Mouse (Mus musculus): Measurements from ENCODE around the gene Agap1. TPM values are rescaled to one million over a fixed set of nuclear protein-coding genes. Genes with fewer than 3 reads are reported as not detected.

The Agap1 gene
- polyA plus RNA-seq, 1 experiment from 2014 or later, result 11.3 TPM

DNA sequence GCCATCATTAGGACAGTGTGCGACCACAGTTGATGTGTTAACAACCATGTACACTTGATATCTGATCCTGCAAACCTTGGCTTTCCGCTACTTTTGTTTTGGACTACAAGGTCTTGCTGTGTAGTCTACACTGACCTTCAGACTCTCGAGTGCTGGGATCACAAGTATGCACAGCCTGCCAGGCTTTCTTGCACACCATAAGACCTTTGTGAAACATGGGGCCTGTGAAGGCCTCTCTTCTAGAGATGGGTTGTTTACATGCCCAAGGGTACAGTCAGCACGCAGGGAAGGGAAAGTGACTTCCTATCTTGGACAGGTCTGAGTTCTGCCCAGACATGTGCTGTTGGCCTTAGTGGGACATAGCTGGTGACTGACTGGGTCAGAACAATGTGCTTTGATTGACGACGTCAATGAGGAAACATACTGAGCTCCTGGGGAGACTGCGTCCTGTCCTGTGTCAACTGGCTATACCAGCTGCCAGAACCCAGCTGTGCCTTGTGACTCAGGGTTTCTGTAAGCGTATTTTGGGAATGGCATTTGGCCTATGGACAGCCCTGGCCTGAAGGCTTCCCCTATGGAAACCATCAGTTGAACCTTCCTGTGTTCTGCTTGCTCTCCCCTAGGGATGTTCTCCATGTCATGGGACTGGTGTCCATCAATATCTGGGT, 59.1 kb downstream of the Agap1 start:
- no peak overlapping the region for H3K4me2 ChIP-seq
- no peak overlapping the region for H3K4me3 ChIP-seq (replicated peaks)
- WGBS, result 78% methylated on average over 8 of the region's 8 CpGs
- H3K27me3 ChIP-seq, result no peaks in the 10 kb centered on the region
- H3K27ac ChIP-seq, result no peak overlapping the region
- H3K9ac ChIP-seq, result no peak overlapping the region
- ATAC-seq (replicated peaks; ENCODE audit: low FRiP score), result no peak
- no peaks in the 10 kb centered on the region for H3K36me3 ChIP-seq
- peaks cover 45% of the 10 kb centered on the region for H3K4me1 ChIP-seq
- H3K9me3 ChIP-seq (replicated peaks), result no peaks in the 10 kb centered on the region

DNA sequence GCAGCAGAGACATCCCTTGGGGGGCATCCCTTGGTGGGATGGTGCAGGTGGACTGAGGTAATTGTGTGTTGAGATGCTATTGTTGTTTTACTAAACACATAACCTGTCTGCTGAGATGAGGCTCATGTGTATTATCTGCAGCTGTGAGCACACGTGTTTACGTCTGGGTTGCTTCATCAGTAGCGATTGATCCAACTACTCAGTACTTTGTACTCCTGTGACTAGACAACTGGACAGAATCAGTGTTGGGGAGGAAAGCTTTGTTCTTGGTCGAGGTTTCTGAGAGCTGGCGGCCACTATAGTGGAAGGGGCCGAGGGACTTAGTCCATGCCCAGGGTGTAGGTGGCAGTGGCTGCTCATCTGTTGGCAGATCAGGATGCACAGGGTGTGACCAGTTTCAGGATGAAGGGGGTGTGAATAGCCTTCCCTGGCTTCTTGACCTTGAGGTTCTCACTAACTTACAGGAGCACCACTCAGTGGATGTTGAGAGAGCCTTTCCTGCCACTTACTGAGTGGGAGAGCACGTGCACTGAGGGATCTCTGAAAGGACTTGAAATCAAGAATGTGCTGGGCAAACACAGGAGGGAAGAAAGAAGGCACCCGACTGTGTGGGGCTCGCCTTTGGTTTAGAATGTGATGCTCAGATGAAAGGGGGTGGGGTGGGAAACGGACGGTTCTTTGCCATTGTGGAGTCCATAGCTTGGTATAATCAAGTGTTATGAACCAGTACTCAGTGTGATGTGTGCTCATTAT, 61.4 kb downstream of the Agap1 start:
- Histone ChIP-seq H3K9me3 (replicated peaks) (no peaks in the 10 kb centered on the region), H3K36me3 (no peaks in the 10 kb centered on the region), H3K27me3 (no peaks in the 10 kb centered on the region), H3K27ac (no peak overlapping the region), H3K9ac (no peak overlapping the region), H3K4me2 (no peak overlapping the region), H3K4me1 (peaks cover 46% of the 10 kb centered on the region), H3K4me3 (replicated peaks) (no peak overlapping the region)
- WGBS, result 80% methylated on average over 11 of the region's 11 CpGs
- ATAC-seq (replicated peaks; ENCODE audit: low FRiP score), result no peak

DNA sequence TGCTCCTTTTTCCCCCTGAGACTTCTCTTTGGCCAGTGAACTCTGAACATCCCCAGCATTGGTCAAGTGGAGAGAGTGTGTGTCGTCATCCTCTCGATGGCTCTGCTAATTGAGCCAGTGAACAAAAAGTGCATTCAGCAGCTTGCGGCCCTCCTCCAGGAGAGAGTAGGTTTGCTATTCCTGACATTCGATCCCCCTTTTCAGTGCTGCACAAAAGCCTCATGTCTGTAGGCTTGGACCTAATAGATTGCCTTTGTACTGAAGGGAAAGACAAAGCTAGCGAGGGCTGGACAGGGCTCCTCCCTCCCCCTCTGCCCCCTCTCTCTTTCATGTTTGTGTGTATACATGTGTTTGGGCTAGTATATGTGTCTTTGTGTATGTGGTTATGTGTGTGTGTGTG, 63.2 kb downstream of the Agap1 start:
- H3K36me3 ChIP-seq, result no peaks in the 10 kb centered on the region
- H3K4me3 ChIP-seq (replicated peaks), result no peak overlapping the region
- no peaks in the 10 kb centered on the region for H3K9me3 ChIP-seq (replicated peaks)
- H3K27me3 ChIP-seq, result no peaks in the 10 kb centered on the region
- no peak overlapping the region for H3K4me2 ChIP-seq
- peaks cover 52% of the 10 kb centered on the region for H3K4me1 ChIP-seq
- no peak overlapping the region for H3K27ac ChIP-seq
- peak; percentile 26; the same call in 1 of the 2 replicates for ATAC-seq (replicated peaks; ENCODE audit: low FRiP score)
- WGBS, result 17% methylated on average over 5 of the region's 5 CpGs
- H3K9ac ChIP-seq, result no peak overlapping the region

DNA sequence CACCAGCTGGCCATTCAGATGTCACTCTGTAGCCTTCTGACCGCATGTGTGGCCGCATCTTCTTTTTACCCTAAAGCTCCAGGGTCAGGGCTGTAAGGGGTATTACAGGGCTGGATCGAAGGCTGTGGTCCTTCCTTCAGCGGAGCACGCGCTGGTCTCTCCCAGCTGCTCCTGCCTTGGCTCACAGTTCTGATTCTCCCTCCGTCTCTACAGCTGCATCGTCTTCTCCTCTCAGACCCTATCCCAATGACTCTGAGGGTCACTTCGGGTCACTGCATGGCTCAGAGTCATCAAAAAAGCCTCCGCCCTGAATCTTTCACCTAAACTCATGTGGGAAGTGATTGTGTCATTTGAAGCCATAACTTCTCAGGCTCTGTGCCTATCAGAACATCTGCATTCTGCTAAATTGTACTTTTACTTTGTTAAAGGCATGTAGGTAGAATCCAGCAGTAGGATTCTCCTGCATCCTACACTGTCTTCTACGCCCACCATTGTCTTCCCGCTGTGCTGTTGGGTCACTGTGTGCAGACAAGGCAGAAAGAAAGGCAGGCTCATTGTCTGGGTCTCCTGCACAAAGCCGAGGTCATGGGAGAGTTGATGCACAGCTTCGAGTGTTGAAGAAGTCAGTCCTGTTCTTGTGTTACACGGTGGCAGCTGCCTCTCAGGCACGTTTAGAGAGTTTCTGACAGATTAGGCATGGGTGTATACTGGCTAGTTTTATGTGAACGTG, 65.5 kb downstream of the Agap1 start:
- ATAC-seq (replicated peaks; ENCODE audit: low FRiP score), result no peak
- H3K4me2 ChIP-seq, result no peak overlapping the region
- no peaks in the 10 kb centered on the region for H3K9me3 ChIP-seq (replicated peaks)
- no peak overlapping the region for H3K4me3 ChIP-seq (replicated peaks)
- H3K27me3 ChIP-seq, result no peaks in the 10 kb centered on the region
- no peak overlapping the region for H3K9ac ChIP-seq
- no peaks in the 10 kb centered on the region for H3K36me3 ChIP-seq
- WGBS, result 62% methylated on average over 17 of the region's 17 CpGs
- H3K4me1 ChIP-seq, result peaks cover 66% of the 10 kb centered on the region
- H3K27ac ChIP-seq, result no peak overlapping the region

DNA sequence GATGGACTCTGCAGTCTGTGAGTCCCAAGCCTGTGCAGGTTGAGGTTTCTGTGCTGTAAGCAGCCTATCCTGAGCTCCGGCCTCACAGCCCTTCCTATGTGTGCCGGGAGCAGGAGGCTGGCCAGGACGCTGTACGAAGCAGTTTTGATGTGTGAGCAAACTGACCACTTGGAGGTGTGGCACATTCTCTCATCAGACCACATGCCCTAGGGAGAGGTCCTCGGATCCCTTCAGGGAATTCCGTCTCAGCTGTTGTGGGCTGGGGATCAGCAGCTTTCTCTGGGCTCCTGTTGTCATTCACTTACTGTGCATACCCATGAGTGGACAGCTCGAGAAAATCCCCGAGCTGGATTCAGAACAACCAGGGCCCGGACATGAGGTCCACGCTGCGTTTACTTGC, 66.8 kb downstream of the Agap1 start:
- no peak for ATAC-seq (replicated peaks; ENCODE audit: low FRiP score)
- 80% methylated on average over 11 of the region's 11 CpGs for WGBS
- Histone ChIP-seq H3K36me3 (no peaks in the 10 kb centered on the region), H3K9ac (no peak overlapping the region), H3K4me2 (no peak overlapping the region), H3K4me1 (peaks cover 74% of the 10 kb centered on the region), H3K27ac (no peak overlapping the region), H3K9me3 (replicated peaks) (no peaks in the 10 kb centered on the region), H3K27me3 (no peaks in the 10 kb centered on the region), H3K4me3 (replicated peaks) (no peak overlapping the region)

DNA sequence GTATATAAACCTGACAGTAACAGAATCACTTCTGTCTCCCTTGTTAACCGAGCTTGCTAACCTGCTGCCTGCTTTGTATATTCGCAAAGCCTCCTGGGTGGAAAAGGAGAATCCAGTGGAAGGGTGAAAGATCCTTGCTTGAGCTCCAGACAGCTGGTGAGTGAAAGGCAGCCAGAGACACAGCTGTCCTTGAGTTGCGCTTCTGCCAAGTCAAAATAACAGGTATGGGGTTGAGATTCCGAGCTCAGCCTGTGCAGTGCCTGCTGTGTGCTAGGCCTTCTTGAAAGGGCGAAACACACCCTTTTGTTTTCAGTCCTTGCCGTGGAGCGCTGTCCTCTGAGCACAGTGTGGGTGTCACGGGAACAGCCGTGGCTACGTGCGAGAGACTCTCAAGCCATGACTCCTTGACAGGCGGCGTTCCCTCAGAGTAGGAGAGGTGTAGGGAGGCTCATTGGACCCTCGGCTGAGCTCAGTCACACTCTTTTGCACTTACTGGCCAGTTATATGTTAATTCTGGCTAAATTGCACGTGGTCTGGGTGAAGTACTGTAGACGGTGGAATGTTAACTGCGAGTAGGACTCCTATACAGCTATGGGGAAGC, 67.4 kb downstream of the Agap1 start:
- no peak for ATAC-seq (replicated peaks; ENCODE audit: low FRiP score)
- peaks cover 68% of the 10 kb centered on the region for H3K4me1 ChIP-seq
- WGBS, result 69% methylated on average over 17 of the region's 17 CpGs
- H3K4me2 ChIP-seq, result no peak overlapping the region
- H3K27ac ChIP-seq, result no peak overlapping the region
- H3K36me3 ChIP-seq, result no peaks in the 10 kb centered on the region
- H3K4me3 ChIP-seq (replicated peaks), result no peak overlapping the region
- H3K9ac ChIP-seq, result no peak overlapping the region
- no peaks in the 10 kb centered on the region for H3K9me3 ChIP-seq (replicated peaks)
- H3K27me3 ChIP-seq, result no peaks in the 10 kb centered on the region

DNA sequence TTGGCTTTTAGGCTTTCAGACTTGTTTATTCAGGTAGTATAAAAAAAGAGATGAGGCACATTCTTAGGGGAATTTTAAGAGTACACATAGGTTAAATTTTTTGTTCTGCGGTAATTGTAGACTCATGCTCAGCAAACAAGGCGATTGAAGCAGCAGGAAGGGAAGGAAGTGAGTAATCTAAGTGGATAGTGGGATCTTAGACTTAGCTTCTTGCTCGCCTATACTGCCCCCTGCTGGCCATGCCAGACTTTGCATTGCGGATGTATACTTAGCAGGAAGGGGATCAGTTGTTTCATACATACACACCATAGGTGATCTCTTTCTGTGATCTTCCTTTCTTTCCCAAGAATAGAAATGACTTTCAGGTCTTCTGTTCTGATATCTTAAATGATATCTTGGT, 69.8 kb downstream of the Agap1 start:
- Histone ChIP-seq H3K9me3 (replicated peaks) (no peaks in the 10 kb centered on the region), H3K4me2 (no peak overlapping the region), H3K9ac (no peak overlapping the region), H3K27ac (no peak overlapping the region), H3K4me3 (replicated peaks) (no peak overlapping the region), H3K27me3 (no peaks in the 10 kb centered on the region), H3K4me1 (peaks cover 55% of the 10 kb centered on the region), H3K36me3 (no peaks in the 10 kb centered on the region)
- ATAC-seq (replicated peaks; ENCODE audit: low FRiP score), result no peak
- WGBS, result under 1% methylated on average over 4 of the region's 4 CpGs

DNA sequence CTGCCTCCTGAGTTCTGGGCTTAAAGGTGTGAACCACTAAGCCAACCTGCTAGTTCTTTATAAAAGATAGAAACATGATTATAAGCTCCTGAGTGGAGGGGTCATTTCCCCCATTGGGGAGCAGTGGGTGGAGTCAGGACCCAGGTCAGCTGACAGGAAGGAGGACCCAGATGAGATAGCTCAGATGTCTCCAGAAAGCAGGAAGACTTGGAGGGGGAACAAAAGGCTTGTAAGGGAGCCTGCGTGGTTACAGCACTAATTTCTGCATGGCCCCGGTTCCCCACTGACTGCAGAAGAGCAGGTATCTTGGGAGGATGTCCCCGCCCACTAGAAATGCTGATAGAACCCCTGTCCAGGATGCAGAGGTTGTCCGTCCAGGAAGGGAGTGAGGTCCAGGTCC, 70.4 kb downstream of the Agap1 start:
- no peak overlapping the region for H3K27ac ChIP-seq
- H3K4me2 ChIP-seq, result no peak overlapping the region
- H3K4me1 ChIP-seq, result peaks cover 51% of the 10 kb centered on the region
- 60% methylated on average over 4 of the region's 4 CpGs for WGBS
- no peaks in the 10 kb centered on the region for H3K36me3 ChIP-seq
- ATAC-seq (replicated peaks; ENCODE audit: low FRiP score), result no peak
- no peak overlapping the region for H3K9ac ChIP-seq
- H3K4me3 ChIP-seq (replicated peaks), result no peak overlapping the region
- H3K27me3 ChIP-seq, result no peaks in the 10 kb centered on the region
- H3K9me3 ChIP-seq (replicated peaks), result no peaks in the 10 kb centered on the region

DNA sequence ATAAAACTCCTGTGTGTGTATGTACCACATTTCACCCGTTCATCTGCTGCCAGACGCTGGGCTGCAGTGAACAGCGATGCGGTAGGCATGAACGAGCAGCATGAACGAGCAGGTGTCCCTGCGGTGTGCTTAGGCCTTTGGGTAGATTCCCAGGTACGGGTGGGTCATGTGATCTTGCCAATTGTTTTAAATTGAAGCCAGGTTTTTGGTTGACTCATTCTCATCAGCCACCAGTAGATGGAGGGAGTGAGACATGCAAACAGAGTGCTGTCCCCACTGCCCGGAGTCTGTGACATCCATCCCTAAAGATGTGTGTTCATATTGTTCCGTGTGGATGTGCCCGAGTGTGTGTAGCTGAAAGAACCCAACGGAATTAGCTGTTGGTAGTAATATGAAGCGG, 71.2 kb downstream of the Agap1 start:
- peaks cover 43% of the 10 kb centered on the region for H3K4me1 ChIP-seq
- no peaks in the 10 kb centered on the region for H3K9me3 ChIP-seq (replicated peaks)
- H3K4me3 ChIP-seq (replicated peaks), result no peak overlapping the region
- H3K36me3 ChIP-seq, result no peaks in the 10 kb centered on the region
- ATAC-seq (replicated peaks; ENCODE audit: low FRiP score), result 0 out of 2 replicates have a peak, but pooled peaks have one; percentile 43
- H3K4me2 ChIP-seq, result no peak overlapping the region
- H3K9ac ChIP-seq, result no peak overlapping the region
- no peaks in the 10 kb centered on the region for H3K27me3 ChIP-seq
- 38% methylated on average over 13 of the region's 13 CpGs for whole genome bisulfite sequencing
- H3K27ac ChIP-seq, result no peak overlapping the region

DNA sequence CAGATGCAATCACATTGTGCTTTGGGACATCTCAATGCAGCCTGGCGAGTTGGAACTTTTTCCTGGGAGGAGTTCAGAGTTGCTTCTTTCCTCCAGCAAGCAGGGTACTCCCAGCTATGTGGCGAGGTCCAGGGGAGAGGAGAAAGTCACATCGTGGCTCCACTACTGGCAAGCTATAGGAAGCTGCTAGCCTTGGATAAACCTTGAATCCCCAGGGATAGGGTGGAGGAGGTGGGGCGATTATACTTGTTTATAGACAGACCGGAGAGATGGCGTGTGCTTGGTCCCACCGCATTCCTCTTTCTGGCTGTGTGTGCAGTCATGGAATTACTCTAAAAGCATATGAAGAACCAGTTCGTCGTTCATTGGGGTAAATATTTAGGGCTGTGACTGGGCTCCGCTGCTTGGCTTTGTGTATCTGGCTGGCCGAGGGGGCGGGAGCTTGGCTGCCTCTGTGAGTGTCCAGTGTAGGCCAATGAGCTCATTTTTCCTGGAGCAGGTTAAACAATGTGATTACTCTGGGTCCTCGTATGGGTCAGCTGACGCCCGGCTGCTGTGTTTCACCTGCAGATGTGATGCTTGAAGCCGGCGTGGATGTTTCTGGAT, 74.2 kb downstream of the Agap1 start:
- Histone ChIP-seq H3K4me1 (peaks cover 28% of the 10 kb centered on the region), H3K4me2 (no peak overlapping the region), H3K27me3 (no peaks in the 10 kb centered on the region), H3K27ac (no peak overlapping the region), H3K4me3 (replicated peaks) (no peak overlapping the region), H3K36me3 (no peaks in the 10 kb centered on the region), H3K9ac (no peak overlapping the region), H3K9me3 (replicated peaks) (peaks cover 5% of the 10 kb centered on the region)
- WGBS, result 76% methylated on average over 17 of the region's 17 CpGs
- no peak for ATAC-seq (replicated peaks; ENCODE audit: low FRiP score)

DNA sequence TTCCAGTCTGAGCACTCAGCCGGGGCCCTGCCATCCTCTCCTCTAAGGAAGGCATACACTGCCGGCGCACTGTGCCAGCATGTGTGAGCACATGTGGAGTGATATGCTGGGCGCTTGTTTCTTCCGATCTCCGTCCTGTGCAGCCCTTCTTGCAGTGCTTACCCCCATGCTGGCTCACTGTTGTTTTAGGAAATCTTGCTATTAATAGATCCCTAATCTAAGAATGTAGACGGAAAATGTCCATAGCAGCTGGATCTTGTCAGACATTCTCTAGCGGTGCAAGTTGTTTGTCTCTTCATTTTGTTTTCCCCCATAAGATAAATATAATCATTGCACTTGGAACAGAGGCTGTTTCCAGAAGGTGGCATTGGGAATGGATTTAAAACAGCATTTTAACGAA, 79.1 kb downstream of the Agap1 start:
- peak overlapping the region; percentile 33; the same call in 1 of the 2 replicates for H3K4me2 ChIP-seq
- peaks cover 42% of the 10 kb centered on the region for H3K4me1 ChIP-seq
- H3K27me3 ChIP-seq, result no peaks in the 10 kb centered on the region
- ATAC-seq (replicated peaks; ENCODE audit: low FRiP score), result no peak
- H3K4me3 ChIP-seq (replicated peaks), result no peak overlapping the region
- 62% methylated on average over 9 of the region's 9 CpGs for WGBS
- no peaks in the 10 kb centered on the region for H3K36me3 ChIP-seq
- peak overlapping the region; percentile 72; the same call in 1 of the 2 replicates for H3K27ac ChIP-seq
- H3K9me3 ChIP-seq (replicated peaks), result peaks cover 5% of the 10 kb centered on the region
- no peak overlapping the region for H3K9ac ChIP-seq
